Mouse (Mus musculus): ENCODE data around the gene Sox10. TPM values are rescaled to one million over a fixed set of nuclear protein-coding genes. Genes with fewer than 3 reads are reported as not detected.

Sox10 gene
- total and polyA plus RNA-seq, 2 experiments from 2014 or later = 6.3 to 7.4 TPM

- Histone ChIP-seq H3K9ac (no peak overlapping the region), H3K4me1 (ENCODE audit: insufficient read depth) (peaks cover 22% of the 10 kb centered on the region; the same call in 1 of the 2 replicates), H3K36me3 (ENCODE audit: insufficient read depth) (0 out of 2 replicates have a peak, but pooled peaks cover 14% of the 10 kb centered on the region), H3K9me3 (ENCODE audit: low read length) (no peaks in the 10 kb centered on the region), H3K27me3 (ENCODE audit: insufficient read depth, low read length) (no peaks in the 10 kb centered on the region), H3K4me3 (ENCODE audit: low read depth, low read length) (no peak overlapping the region), H3K4me2 (ENCODE audit: low read depth) (no peak overlapping the region), H3K27ac (ENCODE audit: low read depth, low read length) (no peak overlapping the region)
- ATAC-seq (no peak), DNase-seq (peak; percentile 19)
- TF ChIP-seq CTCF (IDR thresholded peaks at IDR 0.05; ENCODE audit: low read depth) = no peak
- WGBS = 65% methylated on average over 4 of the region's 4 CpGs
Observed at GRCm38 (mm10) chr15:79111774-79112173, 53.3 kb downstream of the Sox10 start.

DNA sequence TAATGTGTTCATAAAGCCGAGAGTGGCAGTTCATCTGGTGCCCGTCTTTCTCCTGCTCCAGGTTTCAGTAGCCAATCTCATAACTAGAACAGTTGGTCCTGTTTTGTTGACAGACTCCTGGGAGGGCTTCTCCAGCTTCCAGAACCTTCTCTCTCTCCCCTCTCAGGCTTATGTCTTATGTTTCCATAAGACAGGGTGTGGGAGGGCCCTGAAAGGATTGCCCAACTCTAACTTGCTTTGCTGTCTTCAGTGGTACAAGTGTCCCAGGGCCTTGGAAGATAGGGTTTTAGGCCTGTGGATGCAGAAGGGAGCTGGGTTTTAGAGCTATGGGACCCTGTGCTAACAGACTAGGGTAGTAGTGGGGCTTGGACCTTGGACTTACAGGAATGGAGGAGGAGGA is 54.5 kb downstream of the Sox10 start:
- DNase-seq (no peak), ATAC-seq (no peak)
- 42% methylated on average over 2 of the region's 2 CpGs for WGBS
- Histone ChIP-seq H3K27me3 (ENCODE audit: insufficient read depth, low read length) (no peaks in the 10 kb centered on the region), H3K4me1 (ENCODE audit: insufficient read depth) (peaks cover 22% of the 10 kb centered on the region; the same call in 1 of the 2 replicates), H3K4me3 (ENCODE audit: low read depth, low read length) (peak overlapping the region; percentile 86; the same call in 1 of the 2 replicates), H3K4me2 (ENCODE audit: low read depth) (peak overlapping the region; percentile 98), H3K27ac (ENCODE audit: low read depth, low read length) (no peak overlapping the region), H3K9ac (0 out of 2 replicates have a peak overlapping the region, but pooled peaks have one; percentile 91), H3K36me3 (ENCODE audit: insufficient read depth) (0 out of 2 replicates have a peak, but pooled peaks cover 12% of the 10 kb centered on the region), H3K9me3 (ENCODE audit: low read length) (no peaks in the 10 kb centered on the region)
- TF ChIP-seq CTCF (IDR thresholded peaks at IDR 0.05; ENCODE audit: low read depth) = no peak

DNA sequence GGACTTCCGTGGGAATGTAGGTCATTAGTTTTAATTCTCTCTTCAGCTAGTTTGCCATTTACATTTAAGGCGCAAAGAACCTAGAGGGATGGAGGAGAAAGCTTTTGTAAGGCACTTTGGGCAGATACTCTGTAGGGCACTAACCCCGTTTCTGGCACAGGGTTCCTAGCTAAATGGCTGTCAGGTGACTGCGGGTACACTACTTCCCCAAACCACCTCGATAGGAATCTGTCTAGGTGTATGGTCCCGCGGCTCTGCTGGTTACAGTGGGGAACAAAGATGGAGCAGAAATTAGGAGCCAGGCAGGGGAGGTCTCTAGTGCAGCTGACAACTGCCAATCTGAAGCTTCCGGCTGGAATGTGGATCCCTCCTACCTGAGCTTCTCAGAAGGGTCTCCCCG is 55.0 kb downstream of the Sox10 start:
- 0 out of 2 replicates have a peak, but pooled peaks cover 7% of the 10 kb centered on the region for H3K36me3 ChIP-seq (ENCODE audit: insufficient read depth)
- H3K27ac ChIP-seq (ENCODE audit: low read depth, low read length) = no peak overlapping the region
- WGBS = 19% methylated on average over 9 of the region's 9 CpGs
- TF ChIP-seq CTCF (IDR thresholded peaks at IDR 0.05; ENCODE audit: low read depth) = no peak
- H3K4me2 ChIP-seq (ENCODE audit: low read depth) = peak overlapping the region; percentile 98
- H3K27me3 ChIP-seq (ENCODE audit: insufficient read depth, low read length) = no peaks in the 10 kb centered on the region
- H3K4me1 ChIP-seq (ENCODE audit: insufficient read depth) = peaks cover 22% of the 10 kb centered on the region; the same call in 1 of the 2 replicates
- ATAC-seq (no peak), DNase-seq (no peak)
- peak overlapping the region; percentile 86 for H3K4me3 ChIP-seq (ENCODE audit: low read depth, low read length)
- H3K9me3 ChIP-seq (ENCODE audit: low read length) = no peaks in the 10 kb centered on the region
- H3K9ac ChIP-seq = peak overlapping the region; percentile 91

- DNase-seq (peak; percentile 47), ATAC-seq (peak; percentile 70)
- WGBS = 2% methylated on average over 41 of the region's 46 CpGs
- no peak for TF ChIP-seq CTCF (IDR thresholded peaks at IDR 0.05; ENCODE audit: low read depth)
- Histone ChIP-seq H3K27ac (ENCODE audit: low read depth, low read length) (peak overlapping the region; percentile 69), H3K27me3 (ENCODE audit: insufficient read depth, low read length) (no peaks in the 10 kb centered on the region), H3K9ac (peak overlapping the region; percentile 91), H3K4me2 (ENCODE audit: low read depth) (peak overlapping the region; percentile 98), H3K4me1 (ENCODE audit: insufficient read depth) (peaks cover 22% of the 10 kb centered on the region; the same call in 1 of the 2 replicates), H3K9me3 (ENCODE audit: low read length) (no peaks in the 10 kb centered on the region), H3K36me3 (ENCODE audit: insufficient read depth) (0 out of 2 replicates have a peak, but pooled peaks cover under 1% of the 10 kb centered on the region), H3K4me3 (ENCODE audit: low read depth, low read length) (peak overlapping the region; percentile 86)
Observed at GRCm38 (mm10) chr15:79109321-79109934, 55.6 kb downstream of the Sox10 start.

DNA sequence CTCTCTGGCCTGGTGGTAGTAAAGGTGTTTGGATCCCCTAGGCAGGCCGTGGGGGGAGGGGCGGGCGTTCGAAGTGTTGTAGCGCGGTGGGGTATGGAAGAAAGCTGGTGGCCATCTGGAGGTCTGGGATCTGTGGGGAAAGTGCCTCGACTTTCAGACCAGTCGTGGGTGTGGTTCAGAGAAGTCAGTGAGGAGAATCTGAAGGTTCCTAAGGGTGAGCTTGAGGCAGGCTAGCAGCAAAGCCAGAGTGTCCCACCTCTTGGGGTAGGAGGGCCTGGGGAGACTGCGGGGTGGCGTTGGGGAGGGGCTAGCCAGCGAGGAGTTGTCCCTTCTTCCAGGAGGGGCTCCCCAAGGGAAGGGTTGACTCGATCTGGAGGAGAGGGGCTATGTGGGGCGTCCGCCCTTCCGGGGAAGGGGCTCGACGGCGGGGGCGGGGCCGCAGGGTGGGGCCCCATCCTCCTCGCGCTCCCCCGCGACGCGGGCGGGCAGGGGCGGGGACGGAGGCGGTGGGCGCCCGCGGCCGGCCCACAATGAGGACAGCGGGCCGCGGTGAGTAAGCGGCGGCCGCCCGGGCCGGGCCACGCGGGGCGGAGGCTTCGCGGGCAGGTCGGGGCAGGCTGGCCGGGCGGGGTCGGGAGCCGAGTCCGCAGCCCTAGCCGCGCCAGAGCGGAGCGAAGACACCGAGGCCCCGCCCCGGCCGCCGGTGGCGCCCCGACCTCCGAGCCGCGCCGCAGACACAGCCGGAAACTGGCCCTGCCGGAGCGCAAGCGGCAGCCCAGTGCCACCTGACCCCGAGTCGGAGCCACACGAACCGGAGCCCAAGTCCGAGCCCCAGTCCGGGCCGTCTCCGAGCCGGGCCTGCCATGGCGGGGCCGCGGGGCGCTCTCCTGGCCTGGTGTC is 56.4 kb downstream of the Sox10 start, which contains the start of gene Micall1:
TSS of gene Micall1 (plus strand) at position 478 of the 900 bp plus-strand sequence.
- peaks cover 22% of the 10 kb centered on the region; the same call in 1 of the 2 replicates for H3K4me1 ChIP-seq (ENCODE audit: insufficient read depth)
- peak within 1 kb of the TSS; percentile 98 for H3K4me2 ChIP-seq (ENCODE audit: low read depth)
- H3K27me3 ChIP-seq (ENCODE audit: insufficient read depth, low read length) = no peaks in the 10 kb centered on the region
- ATAC-seq = peak; percentile 70
- H3K36me3 ChIP-seq (ENCODE audit: insufficient read depth) = no peaks in the 10 kb centered on the region
- H3K9me3 ChIP-seq (ENCODE audit: low read length) = no peaks in the 10 kb centered on the region
- H3K27ac ChIP-seq (ENCODE audit: low read depth, low read length) = peak within 1 kb of the TSS; percentile 69
- peak within 1 kb of the TSS; percentile 91 for H3K9ac ChIP-seq
- DNase-seq = peak; percentile 38
- TF ChIP-seq CTCF (IDR thresholded peaks at IDR 0.05; ENCODE audit: low read depth) = no peak
- H3K4me3 ChIP-seq (ENCODE audit: low read depth, low read length) = peak within 1 kb of the TSS; percentile 86
- WGBS = under 1% methylated on average over 81 of the region's 85 CpGs

DNA sequence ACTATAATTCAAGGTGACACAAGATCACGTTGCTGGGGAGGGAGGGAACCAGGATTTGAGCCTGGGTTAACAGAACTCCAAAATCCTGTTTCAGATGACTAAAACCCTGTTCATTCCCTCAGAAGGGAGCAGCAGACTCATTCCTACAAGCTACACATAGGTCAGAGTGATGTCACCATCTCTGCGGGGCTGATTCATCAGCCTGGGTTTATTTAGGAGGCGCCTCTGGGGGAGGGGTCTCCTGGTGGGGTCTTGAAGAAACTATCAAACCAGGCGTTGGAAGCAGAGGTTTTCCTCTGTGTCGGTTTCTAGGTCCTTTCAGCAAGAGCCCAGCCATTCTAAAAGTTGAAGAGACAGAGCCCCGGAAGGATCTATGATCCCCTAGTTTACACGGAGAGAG is 57.1 kb downstream of the Sox10 start:
- Histone ChIP-seq H3K9ac (no peak overlapping the region), H3K4me1 (ENCODE audit: insufficient read depth) (peaks cover 22% of the 10 kb centered on the region; the same call in 1 of the 2 replicates)

More for the DNA sequence above, 57.1 kb downstream of the Sox10 start:
- Histone ChIP-seq H3K4me2 (ENCODE audit: low read depth) (peak overlapping the region; percentile 98), H3K27ac (ENCODE audit: low read depth, low read length) (no peak overlapping the region), H3K9me3 (ENCODE audit: low read length) (no peaks in the 10 kb centered on the region), H3K4me3 (ENCODE audit: low read depth, low read length) (peak overlapping the region; percentile 86; the same call in 1 of the 2 replicates), H3K27me3 (ENCODE audit: insufficient read depth, low read length) (no peaks in the 10 kb centered on the region), H3K36me3 (ENCODE audit: insufficient read depth) (no peaks in the 10 kb centered on the region)
- DNase-seq (no peak), ATAC-seq (no peak)
- TF ChIP-seq CTCF (IDR thresholded peaks at IDR 0.05; ENCODE audit: low read depth) = no peak
- 23% methylated on average over 7 of the region's 7 CpGs for WGBS

Data from forebrain, postnatal 0 days (tissue).